Mouse (Mus musculus): ENCODE results near the gene Nde1. TPM values are rescaled to one million over a fixed set of nuclear protein-coding genes. Genes with fewer than 3 reads are reported as not detected.

Gene Nde1
- 126 and 129 TPM in 2 replicates for polyA plus RNA-seq (2011; ENCODE audit: insufficient read depth, insufficient read length, low read depth, missing spikeins)

- TF ChIP-seq POLR2A (IDR thresholded peaks at IDR 0.05; ENCODE audit: insufficient read depth, low read length) (peak; percentile 64), CTCF (IDR thresholded peaks at IDR 0.05; ENCODE audit: low read depth, low read length) (no peak), EP300 (IDR thresholded peaks at IDR 0.05; ENCODE audit: insufficient read depth, low read depth, low read length) (no peak)
- H3K4me3 ChIP-seq (ENCODE audit: low read depth, low read length), result peak within 1 kb of the TSS; percentile 85
- peak within 1 kb of the TSS; percentile 85 for H3K27ac ChIP-seq (ENCODE audit: insufficient read depth, low read length)
- H3K9ac ChIP-seq (ENCODE audit: low read depth, poor library complexity, severe bottlenecking), result peak within 1 kb of the TSS; percentile 83
- peaks cover 3% of the 10 kb centered on the region; the same call in 1 of the 2 replicates for H3K36me3 ChIP-seq (ENCODE audit: control insufficient read depth, insufficient read depth, low read length, poor library complexity, severe bottlenecking)
- no peaks in the 10 kb centered on the region for H3K9me3 ChIP-seq (replicated peaks; ENCODE audit: control insufficient read depth, insufficient read depth, low read length, poor library complexity, severe bottlenecking)
- no peaks in the 10 kb centered on the region for H3K27me3 ChIP-seq (ENCODE audit: control insufficient read depth, insufficient read depth, low read length, poor library complexity, severe bottlenecking)
- H3K4me1 ChIP-seq (ENCODE audit: control insufficient read depth, insufficient read depth, low read length), result peaks cover 2% of the 10 kb centered on the region
These were observed at the start of gene Nde1, which contains the start of gene Marf1 for GRCm38 (mm10) chr16:14162988-14163416. Gene Nde1, plus strand, starts transcription at chr16:14163275. Gene Marf1, minus strand, starts transcription at chr16:14163351.

DNA sequence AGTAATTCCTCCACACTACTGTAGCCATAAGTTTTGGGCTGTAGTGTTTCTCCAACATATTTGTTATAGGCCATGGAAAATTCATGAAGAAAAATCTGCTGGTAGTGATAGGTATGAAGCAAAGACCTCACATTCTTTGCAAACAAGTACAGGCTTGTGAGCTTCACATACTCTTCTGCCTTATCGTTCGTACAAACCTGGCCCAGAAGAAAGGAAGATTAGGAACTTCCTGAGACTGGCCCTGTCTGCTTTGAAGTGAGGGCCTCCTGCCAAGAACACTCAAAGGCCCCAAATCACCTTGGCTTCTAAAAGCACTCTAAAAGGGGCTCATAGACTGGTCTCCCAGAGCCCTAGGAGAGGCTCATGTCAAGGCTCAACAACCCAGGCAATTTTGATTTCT lies 45.8 kb upstream of the Nde1 start:
- TF ChIP-seq EP300 (IDR thresholded peaks at IDR 0.05; ENCODE audit: insufficient read depth, low read depth, low read length) (no peak), CTCF (IDR thresholded peaks at IDR 0.05; ENCODE audit: low read depth, low read length) (no peak)
- Histone ChIP-seq H3K9ac (ENCODE audit: low read depth, poor library complexity, severe bottlenecking) (no peak overlapping the region), H3K36me3 (ENCODE audit: control insufficient read depth, insufficient read depth, low read length, poor library complexity, severe bottlenecking) (peaks cover 40% of the 10 kb centered on the region), H3K9me3 (replicated peaks; ENCODE audit: control insufficient read depth, insufficient read depth, low read length, poor library complexity, severe bottlenecking) (peaks cover 15% of the 10 kb centered on the region), H3K4me3 (ENCODE audit: low read depth, low read length) (no peak overlapping the region), H3K27me3 (ENCODE audit: control insufficient read depth, insufficient read depth, low read length, poor library complexity, severe bottlenecking) (no peaks in the 10 kb centered on the region), H3K4me1 (ENCODE audit: control insufficient read depth, insufficient read depth, low read length) (no peaks in the 10 kb centered on the region), H3K27ac (ENCODE audit: insufficient read depth, low read length) (no peak overlapping the region)

GRCm38 (mm10) chr16:14120941-14121340 lies 42.1 kb upstream of the Nde1 start:
- Histone ChIP-seq H3K36me3 (ENCODE audit: control insufficient read depth, insufficient read depth, low read length, poor library complexity, severe bottlenecking) (peaks cover 16% of the 10 kb centered on the region), H3K9ac (ENCODE audit: low read depth, poor library complexity, severe bottlenecking) (no peak overlapping the region), H3K9me3 (replicated peaks; ENCODE audit: control insufficient read depth, insufficient read depth, low read length, poor library complexity, severe bottlenecking) (no peaks in the 10 kb centered on the region), H3K4me3 (ENCODE audit: low read depth, low read length) (no peak overlapping the region), H3K27me3 (ENCODE audit: control insufficient read depth, insufficient read depth, low read length, poor library complexity, severe bottlenecking) (no peaks in the 10 kb centered on the region), H3K27ac (ENCODE audit: insufficient read depth, low read length) (no peak overlapping the region), H3K4me1 (ENCODE audit: control insufficient read depth, insufficient read depth, low read length) (peaks cover 2% of the 10 kb centered on the region)
- TF ChIP-seq EP300 (IDR thresholded peaks at IDR 0.05; ENCODE audit: insufficient read depth, low read depth, low read length), result no peak
- TF ChIP-seq CTCF (IDR thresholded peaks at IDR 0.05; ENCODE audit: low read depth, low read length), result no peak
- no peak for TF ChIP-seq POLR2A (IDR thresholded peaks at IDR 0.05; ENCODE audit: insufficient read depth, low read length)

DNA sequence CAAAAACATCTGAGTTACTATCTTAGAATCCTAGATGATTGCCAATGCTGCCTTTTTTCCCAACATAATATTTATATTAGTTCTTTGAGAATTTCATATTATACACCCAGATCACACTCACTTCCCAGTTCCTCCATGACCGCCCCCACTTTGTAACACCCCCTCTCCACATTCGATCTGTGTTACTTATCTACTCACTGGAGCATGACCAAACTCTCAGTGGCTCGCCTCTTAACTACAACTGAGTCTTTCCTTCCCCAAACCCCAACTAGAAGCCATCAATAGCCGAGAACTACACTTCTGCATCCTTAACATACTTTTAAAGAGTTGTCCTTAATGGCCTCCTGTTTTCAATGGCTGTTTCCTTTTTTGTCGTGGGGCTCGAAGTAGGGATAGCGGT lies 41.5 kb upstream of the Nde1 start:
- Histone ChIP-seq H3K36me3 (ENCODE audit: control insufficient read depth, insufficient read depth, low read length, poor library complexity, severe bottlenecking) (peaks cover 20% of the 10 kb centered on the region), H3K9ac (ENCODE audit: low read depth, poor library complexity, severe bottlenecking) (no peak overlapping the region), H3K4me3 (ENCODE audit: low read depth, low read length) (no peak overlapping the region), H3K27me3 (ENCODE audit: control insufficient read depth, insufficient read depth, low read length, poor library complexity, severe bottlenecking) (no peaks in the 10 kb centered on the region), H3K9me3 (replicated peaks; ENCODE audit: control insufficient read depth, insufficient read depth, low read length, poor library complexity, severe bottlenecking) (no peaks in the 10 kb centered on the region), H3K4me1 (ENCODE audit: control insufficient read depth, insufficient read depth, low read length) (peaks cover 2% of the 10 kb centered on the region), H3K27ac (ENCODE audit: insufficient read depth, low read length) (no peak overlapping the region)
- no peak for TF ChIP-seq EP300 (IDR thresholded peaks at IDR 0.05; ENCODE audit: insufficient read depth, low read depth, low read length)
- no peak for TF ChIP-seq CTCF (IDR thresholded peaks at IDR 0.05; ENCODE audit: low read depth, low read length)
- TF ChIP-seq POLR2A (IDR thresholded peaks at IDR 0.05; ENCODE audit: insufficient read depth, low read length), result no peak

DNA sequence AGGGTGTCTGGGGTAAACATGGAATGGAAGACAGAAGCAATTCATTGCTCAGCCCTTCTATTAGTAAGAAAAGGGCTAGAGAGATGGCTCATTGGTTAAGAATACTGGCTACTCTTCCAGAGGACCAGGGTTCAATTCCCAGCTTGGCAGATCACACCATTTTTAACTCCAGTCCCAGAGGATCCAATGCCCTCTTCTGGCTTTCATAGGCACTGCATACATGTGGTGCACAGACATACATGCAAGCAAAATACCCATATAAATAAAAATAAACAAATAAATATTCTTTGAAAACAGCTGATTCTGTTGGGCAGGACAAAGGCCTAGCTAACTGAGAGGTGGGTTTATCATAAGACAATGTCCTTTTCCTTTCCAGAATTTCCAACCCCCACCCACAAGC lies 40.5 kb upstream of the Nde1 start:
- peak overlapping the region; percentile 62; the same call in 1 of the 2 replicates for H3K27ac ChIP-seq (ENCODE audit: insufficient read depth, low read length)
- peaks cover 2% of the 10 kb centered on the region for H3K4me1 ChIP-seq (ENCODE audit: control insufficient read depth, insufficient read depth, low read length)
- H3K27me3 ChIP-seq (ENCODE audit: control insufficient read depth, insufficient read depth, low read length, poor library complexity, severe bottlenecking), result no peaks in the 10 kb centered on the region
- H3K9me3 ChIP-seq (replicated peaks; ENCODE audit: control insufficient read depth, insufficient read depth, low read length, poor library complexity, severe bottlenecking), result no peaks in the 10 kb centered on the region
- peaks cover 22% of the 10 kb centered on the region for H3K36me3 ChIP-seq (ENCODE audit: control insufficient read depth, insufficient read depth, low read length, poor library complexity, severe bottlenecking)
- H3K9ac ChIP-seq (ENCODE audit: low read depth, poor library complexity, severe bottlenecking), result no peak overlapping the region
- TF ChIP-seq EP300 (IDR thresholded peaks at IDR 0.05; ENCODE audit: insufficient read depth, low read depth, low read length) (no peak), CTCF (IDR thresholded peaks at IDR 0.05; ENCODE audit: low read depth, low read length) (no peak), POLR2A (IDR thresholded peaks at IDR 0.05; ENCODE audit: insufficient read depth, low read length) (no peak)
- no peak overlapping the region for H3K4me3 ChIP-seq (ENCODE audit: low read depth, low read length)

DNA sequence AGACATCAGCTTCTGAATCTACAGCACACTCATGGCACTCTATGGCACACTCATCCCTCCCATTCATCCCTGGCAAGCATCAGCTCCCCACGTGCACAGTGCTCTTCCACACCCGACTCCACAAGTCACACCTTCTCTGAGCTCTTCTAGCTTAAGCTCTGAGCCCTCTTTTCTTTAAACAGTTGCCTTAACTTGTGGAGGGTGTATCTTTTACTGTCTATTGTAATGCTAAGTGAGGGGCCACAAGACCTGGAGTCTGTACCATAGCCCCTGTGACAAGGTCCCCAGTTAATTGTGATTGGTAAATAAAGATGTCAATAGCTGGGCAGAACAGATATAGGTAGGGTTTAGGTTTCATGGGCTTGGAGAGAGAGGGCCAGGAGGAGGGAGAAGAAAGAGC lies 39.2 kb upstream of the Nde1 start:
- H3K27me3 ChIP-seq (ENCODE audit: control insufficient read depth, insufficient read depth, low read length, poor library complexity, severe bottlenecking), result no peaks in the 10 kb centered on the region
- H3K36me3 ChIP-seq (ENCODE audit: control insufficient read depth, insufficient read depth, low read length, poor library complexity, severe bottlenecking), result peaks cover 29% of the 10 kb centered on the region
- peak overlapping the region; percentile 69 for H3K27ac ChIP-seq (ENCODE audit: insufficient read depth, low read length)
- no peak overlapping the region for H3K4me3 ChIP-seq (ENCODE audit: low read depth, low read length)
- H3K9ac ChIP-seq (ENCODE audit: low read depth, poor library complexity, severe bottlenecking), result no peak overlapping the region
- TF ChIP-seq POLR2A (IDR thresholded peaks at IDR 0.05; ENCODE audit: insufficient read depth, low read length) (no peak), EP300 (IDR thresholded peaks at IDR 0.05; ENCODE audit: insufficient read depth, low read depth, low read length) (0 out of 2 replicates have a peak, but pooled peaks have one; percentile 37)
- peaks cover 2% of the 10 kb centered on the region for H3K4me1 ChIP-seq (ENCODE audit: control insufficient read depth, insufficient read depth, low read length)
- H3K9me3 ChIP-seq (replicated peaks; ENCODE audit: control insufficient read depth, insufficient read depth, low read length, poor library complexity, severe bottlenecking), result no peaks in the 10 kb centered on the region

All from ES-Bruce4 (cell line).